Mouse (Mus musculus): ENCODE results near the gene Snrpd2.

DNA sequence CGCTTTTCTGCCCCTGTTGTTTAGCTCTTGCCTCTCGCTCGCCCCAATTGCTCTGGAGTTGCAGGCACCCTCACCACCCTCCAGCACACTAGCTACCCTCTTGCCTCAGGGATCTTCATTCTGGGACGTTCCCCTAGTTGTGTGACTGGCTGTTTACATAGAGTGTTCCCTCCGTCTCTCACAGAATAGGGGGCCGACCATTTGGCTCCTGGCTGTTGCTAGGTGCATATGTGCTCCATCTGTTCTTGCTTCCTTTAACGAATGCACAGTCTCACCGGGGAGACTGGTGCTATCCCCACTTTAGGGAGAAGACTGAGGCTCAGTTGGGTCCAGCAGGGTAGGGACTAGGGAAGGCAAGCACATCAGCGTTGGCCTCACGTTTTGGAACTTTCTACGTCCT lies 9.1 kb downstream of the Snrpd2 start:
- no peak for TF ChIP-seq POLR2A (IDR thresholded peaks at IDR 0.05; ENCODE audit: extremely low read depth, insufficient read depth, low read length)
- TF ChIP-seq CTCF (IDR thresholded peaks at IDR 0.05; ENCODE audit: extremely low read depth, insufficient read depth, low read length): no peak

Measured in cortical plate, adult 2 months (tissue).